Mouse (Mus musculus) lung, postnatal 36 days (tissue): Measurements from ENCODE around the gene Ankrd49.

Source experiments
- DNase-seq: peaks from one replicate; pipeline ENCODE4 v3.0.0; 2022; ENCODE audit warnings: mixed read lengths

The Ankrd49 gene

GRCm38 (mm10) chr9:14740151-14740924 lies 44.3 kb downstream of the Ankrd49 start, which contains the start of gene Piwil4:
TSS of gene Piwil4 (minus strand) at chr9:14740733.
- DNase-seq: no peak

DNA sequence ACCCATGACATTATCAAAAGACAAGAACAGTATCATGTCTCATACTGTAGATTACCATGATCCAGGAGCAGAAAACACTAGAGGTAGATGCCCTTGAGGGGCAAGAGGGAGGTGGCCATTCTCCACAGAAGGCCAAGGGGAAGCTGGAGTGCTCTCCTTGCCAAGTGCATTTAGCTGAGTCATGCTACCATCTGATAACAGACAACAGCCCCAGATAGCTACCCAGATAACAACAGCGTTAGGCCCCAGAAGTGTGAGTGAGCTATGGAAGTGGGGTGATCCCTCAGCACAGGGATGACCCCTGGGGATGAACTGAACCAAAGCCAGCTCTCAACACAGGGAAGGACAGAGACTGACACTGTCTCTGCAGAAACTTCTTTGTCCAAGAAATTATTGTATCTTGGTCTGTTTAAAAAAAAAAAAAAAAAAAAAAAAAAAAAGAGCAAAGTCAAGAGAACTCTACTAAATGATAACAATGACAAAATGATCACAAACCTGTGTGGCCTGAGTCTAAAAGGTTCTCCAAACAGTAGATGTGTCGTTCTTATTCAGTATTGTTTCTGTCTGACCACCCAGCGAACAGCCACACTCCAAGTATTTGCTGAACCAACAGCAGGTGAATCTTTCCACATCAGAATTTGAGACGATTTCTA lies 45.0 kb downstream of the Ankrd49 start:
- no peak for DNase-seq

GRCm38 (mm10) chr9:14730941-14731541 lies 53.6 kb downstream of the Ankrd49 start:
- no peak for DNase-seq
